Mouse (Mus musculus) megakaryocyte-erythroid progenitor cell, adult 5-6 weeks (primary cell): ENCODE results near the gene 2410141K09Rik. TPM values are rescaled to one million over a fixed set of nuclear protein-coding genes. Genes with fewer than 3 reads are reported as not detected.
"Not testable (repeated sequence)": the region's sequence is repeated elsewhere in the genome, so short reads cannot be mapped to it uniquely, and the experiment has no call there.

Experiments
- ATAC-seq: replicated peaks from 2 replicates; pipeline ENCODE4 v1.8.0; 2016; ENCODE audit warnings: mild to moderate bottlenecking, inconsistent platforms; ENCODE audit not compliant: severe bottlenecking, poor library complexity, low FRiP score, low TSS enrichment
- total RNA-seq, 2 experiments: library from RNA; stranded (forward) in 1 of 2; stranded (reverse) in 1 of 2; fragments of 200-1000, 215-1000 nt in 1 of 2; fragments of >200 nt in 1 of 2; fragmentation: Nextera tagmentation in 1 of 2; gene quantifications; 2 replicates each; pipeline ENCODE4 v1.2.3; 2014 to 2017

2410141K09Rik gene
- total RNA-seq (2014; fragmentation: Nextera tagmentation) = not detected in 2 replicates
- total RNA-seq (2017) = not detected in 2 replicates

- ATAC-seq = not testable (repeated sequence)
These were observed at the start of gene 2410141K09Rik for GRCm38 (mm10) chr13:66441018-66441417. TSS of gene 2410141K09Rik (minus strand) at chr13:66441118.

GRCm38 (mm10) chr13:66426858-66427257 lies 14.1 kb downstream of the 2410141K09Rik start:
- not testable (repeated sequence) for ATAC-seq

- ATAC-seq = not testable (repeated sequence)
These were observed 26.0 kb downstream of the 2410141K09Rik start for GRCm38 (mm10) chr13:66414962-66415361.

Other genes with a start within 250 kb of the 2410141K09Rik start
- not detected in 2 replicates for gene Gm10772, start 213.5 kb downstream of the 2410141K09Rik start, total RNA-seq (2014; fragmentation: Nextera tagmentation)
- not detected in 2 replicates for gene Gm10772, start 213.5 kb downstream of the 2410141K09Rik start, total RNA-seq (2017)